Mouse (Mus musculus): ENCODE data around the gene Kif6. TPM values are rescaled to one million over a fixed set of nuclear protein-coding genes. Genes with fewer than 3 reads are reported as not detected.

Kif6 gene
- polyA plus RNA-seq, 1 experiment from 2014 or later: not detected

DNA sequence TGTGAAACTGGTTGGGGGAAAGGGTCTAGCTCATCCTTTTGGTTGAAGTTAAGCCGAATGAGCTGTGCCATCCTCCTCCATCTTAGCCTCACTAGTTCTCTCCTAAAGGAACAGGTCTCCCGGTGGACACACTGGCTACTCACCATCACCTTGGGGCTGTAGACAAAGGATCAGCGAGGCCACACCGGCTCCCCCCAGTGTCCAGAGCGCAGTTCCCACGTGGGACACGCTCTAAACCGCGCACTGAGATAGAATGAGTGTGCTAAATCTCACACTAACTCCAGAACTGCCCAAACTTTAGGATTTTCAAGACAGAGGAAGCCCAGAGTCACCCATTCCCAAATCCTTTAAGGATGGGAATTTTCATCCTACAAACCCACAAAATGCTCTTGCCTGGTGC lies 254.3 kb downstream of the Kif6 start:
- TF ChIP-seq CTCF (IDR thresholded peaks at IDR 0.05; ENCODE audit: low read depth) (no peak), EP300 (IDR thresholded peaks at IDR 0.05; ENCODE audit: low read depth) (no peak)
- DNase-seq (no peak), ATAC-seq (no peak)
- H3K36me3 ChIP-seq (replicated peaks; ENCODE audit: insufficient read depth, low read length): no peaks in the 10 kb centered on the region
- H3K4me1 ChIP-seq (ENCODE audit: insufficient read depth): no peaks in the 10 kb centered on the region
- WGBS (ENCODE audit: insufficient replicate concordance): 69% methylated on average over 9 of the region's 9 CpGs
- 0 out of 2 replicates have a peak, but pooled peaks cover 2% of the 10 kb centered on the region for H3K27me3 ChIP-seq (ENCODE audit: insufficient read depth, low read length)
- no peak overlapping the region for H3K4me3 ChIP-seq (ENCODE audit: low read depth, low read length)
- H3K9me3 ChIP-seq (ENCODE audit: low read length): no peaks in the 10 kb centered on the region
- no peak overlapping the region for H3K4me2 ChIP-seq (ENCODE audit: low read depth, low read length)
- no peak overlapping the region for H3K9ac ChIP-seq (replicated peaks)
- no peak overlapping the region for H3K27ac ChIP-seq (ENCODE audit: low read depth)

DNA sequence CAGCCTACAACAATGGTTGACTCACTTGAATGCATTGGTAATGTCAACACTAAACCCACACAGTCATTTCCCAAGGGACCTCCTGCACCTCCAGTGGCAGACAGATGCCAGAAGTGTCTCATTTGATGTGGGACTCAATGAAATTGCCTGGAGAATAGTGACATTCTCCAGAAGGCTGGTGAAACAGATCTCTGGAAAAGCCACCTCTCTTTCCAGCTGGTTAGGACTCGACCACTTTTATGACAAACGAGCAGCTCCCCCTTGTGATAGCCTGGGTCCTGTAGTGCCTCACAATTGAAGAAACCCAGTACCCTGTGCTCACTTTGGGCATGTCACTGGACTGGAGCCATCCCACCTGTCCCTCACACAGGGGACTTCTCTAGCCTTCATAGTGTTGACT lies 257.4 kb downstream of the Kif6 start:
- no peak for ATAC-seq

DNA sequence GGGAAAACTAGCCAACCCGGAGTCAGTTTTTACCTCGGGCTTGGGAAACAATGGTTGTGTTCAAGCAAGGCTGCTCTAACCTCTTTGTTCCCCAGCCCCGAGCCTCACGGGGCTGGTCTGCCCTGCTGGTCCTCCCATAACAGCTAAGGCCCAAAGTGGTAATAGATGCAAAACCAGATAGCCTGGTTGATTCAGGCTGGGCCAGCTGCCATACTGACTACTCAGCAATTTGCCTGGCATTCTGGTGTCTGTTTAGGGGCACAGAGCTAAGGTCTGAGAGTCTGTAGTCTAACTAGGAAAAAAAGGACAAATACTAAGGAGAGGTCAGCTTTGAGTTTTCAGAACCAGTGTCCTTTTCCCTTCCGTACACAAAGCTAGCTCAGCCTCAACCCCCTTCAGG lies 259.8 kb downstream of the Kif6 start:
- no peaks in the 10 kb centered on the region for H3K36me3 ChIP-seq (replicated peaks; ENCODE audit: insufficient read depth, low read length)
- H3K27ac ChIP-seq (ENCODE audit: low read depth): no peak overlapping the region
- no peak for TF ChIP-seq EP300 (IDR thresholded peaks at IDR 0.05; ENCODE audit: low read depth)
- TF ChIP-seq CTCF (IDR thresholded peaks at IDR 0.05; ENCODE audit: low read depth): no peak
- ATAC-seq (no peak), DNase-seq (no peak)
- H3K4me2 ChIP-seq (ENCODE audit: low read depth, low read length): no peak overlapping the region
- H3K4me1 ChIP-seq (ENCODE audit: insufficient read depth): no peaks in the 10 kb centered on the region
- no peaks in the 10 kb centered on the region for H3K9me3 ChIP-seq (ENCODE audit: low read length)
- no peak overlapping the region for H3K4me3 ChIP-seq (ENCODE audit: low read depth, low read length)
- no peak overlapping the region for H3K9ac ChIP-seq (replicated peaks)
- 78% methylated on average over 5 of the region's 5 CpGs for WGBS (ENCODE audit: insufficient replicate concordance)
- H3K27me3 ChIP-seq (ENCODE audit: insufficient read depth, low read length): no peaks in the 10 kb centered on the region

More for the DNA sequence above, 257.4 kb downstream of the Kif6 start:
- H3K9me3 ChIP-seq (ENCODE audit: low read length): no peaks in the 10 kb centered on the region
- H3K9ac ChIP-seq (replicated peaks): no peak overlapping the region
- DNase-seq: no peak
- H3K27ac ChIP-seq (ENCODE audit: low read depth): no peak overlapping the region
- no peaks in the 10 kb centered on the region for H3K27me3 ChIP-seq (ENCODE audit: insufficient read depth, low read length)
- H3K4me3 ChIP-seq (ENCODE audit: low read depth, low read length): no peak overlapping the region
- WGBS (ENCODE audit: insufficient replicate concordance): 12% methylated on average over 2 of the region's 2 CpGs
- H3K4me2 ChIP-seq (ENCODE audit: low read depth, low read length): no peak overlapping the region
- H3K36me3 ChIP-seq (replicated peaks; ENCODE audit: insufficient read depth, low read length): no peaks in the 10 kb centered on the region
- peak; percentile 31; the same call in 1 of the 2 replicates for TF ChIP-seq CTCF (IDR thresholded peaks at IDR 0.05; ENCODE audit: low read depth)
- TF ChIP-seq EP300 (IDR thresholded peaks at IDR 0.05; ENCODE audit: low read depth): no peak
- no peaks in the 10 kb centered on the region for H3K4me1 ChIP-seq (ENCODE audit: insufficient read depth)

DNA sequence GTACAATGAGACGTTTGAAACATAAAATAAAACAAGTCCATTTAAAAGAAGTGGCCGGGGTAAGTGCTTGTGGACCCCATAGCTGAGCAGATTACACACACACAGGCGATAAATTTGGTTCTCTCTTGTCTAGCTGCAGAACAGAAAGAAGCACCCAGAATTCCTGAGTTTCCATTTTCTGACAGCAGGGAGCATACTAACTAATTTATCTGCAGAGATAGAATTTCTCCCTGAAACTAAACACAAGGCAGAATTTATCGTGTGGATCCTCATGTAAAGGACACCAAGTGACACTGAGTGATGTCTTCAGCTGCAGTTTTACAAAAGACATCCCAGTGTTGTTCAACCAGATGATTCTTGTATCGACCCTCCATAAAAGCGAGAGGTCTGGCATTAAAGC lies 260.5 kb downstream of the Kif6 start:
- H3K27ac ChIP-seq (ENCODE audit: low read depth): no peak overlapping the region
- no peaks in the 10 kb centered on the region for H3K4me1 ChIP-seq (ENCODE audit: insufficient read depth)
- WGBS (ENCODE audit: insufficient replicate concordance): 62% methylated on average over 6 of the region's 6 CpGs
- no peak overlapping the region for H3K4me2 ChIP-seq (ENCODE audit: low read depth, low read length)
- no peaks in the 10 kb centered on the region for H3K36me3 ChIP-seq (replicated peaks; ENCODE audit: insufficient read depth, low read length)
- H3K4me3 ChIP-seq (ENCODE audit: low read depth, low read length): no peak overlapping the region
- H3K9ac ChIP-seq (replicated peaks): no peak overlapping the region
- DNase-seq (no peak), ATAC-seq (no peak)
- no peaks in the 10 kb centered on the region for H3K27me3 ChIP-seq (ENCODE audit: insufficient read depth, low read length)
- no peak for TF ChIP-seq CTCF (IDR thresholded peaks at IDR 0.05; ENCODE audit: low read depth)
- no peak for TF ChIP-seq EP300 (IDR thresholded peaks at IDR 0.05; ENCODE audit: low read depth)
- H3K9me3 ChIP-seq (ENCODE audit: low read length): no peaks in the 10 kb centered on the region

DNA sequence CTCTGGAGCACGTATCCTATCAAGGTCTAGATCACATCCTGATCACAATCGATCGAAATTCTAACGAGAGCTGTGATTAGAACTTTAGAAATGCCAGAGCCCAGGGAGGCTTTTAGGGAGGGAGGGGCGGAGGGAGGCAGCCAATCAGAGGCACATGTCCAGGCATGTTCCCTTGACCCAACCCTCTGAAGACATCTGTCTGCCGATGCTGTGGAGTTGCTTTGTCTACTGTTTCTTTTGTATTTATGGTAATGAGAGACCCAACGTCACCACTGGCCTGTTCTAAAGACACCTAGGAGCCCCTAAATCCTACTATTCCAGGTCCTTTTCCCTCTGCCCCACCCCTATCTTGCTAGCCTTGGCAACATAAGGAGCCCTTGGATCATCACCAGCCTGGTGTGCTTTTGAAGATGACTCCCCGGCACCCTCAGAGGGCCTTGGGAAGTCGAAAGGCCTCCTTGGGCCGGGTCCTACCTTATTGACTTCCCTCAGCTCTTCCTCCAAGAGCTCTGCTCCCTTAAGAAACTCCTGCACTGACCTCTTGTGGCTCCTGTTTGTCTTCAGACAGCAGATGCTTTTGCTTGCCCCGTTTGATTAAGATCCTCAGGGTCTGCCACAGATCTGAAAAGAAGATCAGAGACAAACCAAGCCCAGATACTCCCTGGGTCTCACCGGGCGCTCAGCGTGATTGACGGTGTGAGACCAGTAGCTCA lies 261.2 kb downstream of the Kif6 start:
- TF ChIP-seq EP300 (IDR thresholded peaks at IDR 0.05; ENCODE audit: low read depth) (no peak), CTCF (IDR thresholded peaks at IDR 0.05; ENCODE audit: low read depth) (no peak)
- 64% methylated on average over 15 of the region's 15 CpGs for WGBS (ENCODE audit: insufficient replicate concordance)
- Histone ChIP-seq H3K27me3 (ENCODE audit: insufficient read depth, low read length) (no peaks in the 10 kb centered on the region), H3K4me3 (ENCODE audit: low read depth, low read length) (no peak overlapping the region), H3K27ac (ENCODE audit: low read depth) (no peak overlapping the region), H3K36me3 (replicated peaks; ENCODE audit: insufficient read depth, low read length) (no peaks in the 10 kb centered on the region), H3K4me2 (ENCODE audit: low read depth, low read length) (no peak overlapping the region), H3K4me1 (ENCODE audit: insufficient read depth) (no peaks in the 10 kb centered on the region), H3K9me3 (ENCODE audit: low read length) (no peaks in the 10 kb centered on the region), H3K9ac (replicated peaks) (no peak overlapping the region)
- ATAC-seq (no peak), DNase-seq (no peak)

DNA sequence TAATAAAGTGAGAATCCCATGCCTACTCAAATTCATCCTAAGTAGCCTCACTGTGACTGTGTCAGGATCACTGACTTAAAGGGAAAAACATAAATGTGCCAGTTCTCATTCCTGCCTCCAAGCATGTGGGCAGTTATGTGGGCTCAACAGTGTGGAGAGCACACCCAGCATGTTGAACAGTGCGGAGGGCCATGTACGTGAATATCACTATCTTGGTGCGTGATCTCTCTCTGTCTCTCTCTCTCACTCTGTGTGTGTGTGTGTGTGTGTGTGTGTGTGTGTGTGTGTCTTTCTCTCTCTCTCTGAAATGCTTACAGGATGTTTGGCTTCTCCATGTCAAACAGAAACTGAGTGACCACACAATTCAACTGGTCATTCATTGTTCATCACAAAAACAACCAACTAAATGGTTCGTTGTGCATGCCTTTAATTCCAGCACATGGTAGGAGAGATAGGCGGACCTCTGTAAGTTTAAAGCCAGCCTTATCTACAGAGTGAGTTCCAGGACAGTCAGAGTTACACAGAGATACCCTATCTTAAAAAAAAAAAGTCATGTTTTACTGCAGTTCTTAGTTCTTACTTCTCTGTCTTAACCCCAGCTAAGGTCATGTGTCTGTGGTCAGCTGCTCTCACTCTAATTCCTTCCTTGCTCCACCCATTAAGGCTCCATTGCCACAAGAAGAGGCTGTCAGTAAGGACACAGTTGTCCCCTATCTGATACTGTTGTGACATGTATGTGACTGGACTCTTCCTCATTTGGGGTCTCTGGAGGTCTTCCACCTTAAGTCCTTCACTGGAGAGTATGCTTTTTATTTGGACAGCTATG lies 266.2 kb downstream of the Kif6 start:
- DNase-seq (no peak), ATAC-seq (no peak)
- Histone ChIP-seq H3K4me2 (ENCODE audit: low read depth, low read length) (no peak overlapping the region), H3K4me3 (ENCODE audit: low read depth, low read length) (no peak overlapping the region), H3K9me3 (ENCODE audit: low read length) (no peaks in the 10 kb centered on the region), H3K36me3 (replicated peaks; ENCODE audit: insufficient read depth, low read length) (no peaks in the 10 kb centered on the region), H3K4me1 (ENCODE audit: insufficient read depth) (no peaks in the 10 kb centered on the region), H3K9ac (replicated peaks) (no peak overlapping the region), H3K27me3 (ENCODE audit: insufficient read depth, low read length) (no peaks in the 10 kb centered on the region), H3K27ac (ENCODE audit: low read depth) (no peak overlapping the region)
- 45% methylated on average over 5 of the region's 5 CpGs for WGBS (ENCODE audit: insufficient replicate concordance)
- no peak for TF ChIP-seq EP300 (IDR thresholded peaks at IDR 0.05; ENCODE audit: low read depth)
- TF ChIP-seq CTCF (IDR thresholded peaks at IDR 0.05; ENCODE audit: low read depth): no peak
